Mouse (Mus musculus): ENCODE data around the gene Trpv6. TPM values are rescaled to one million over a fixed set of nuclear protein-coding genes. Genes with fewer than 3 reads are reported as not detected.

The Trpv6 gene
- 0.31 and 0.52 TPM in 2 replicates for polyA plus RNA-seq (2016; fragmentation: Nextera tagmentation; extraction: Ambion mirVana)

GRCm38 (mm10) chr6:41636178-41636577, at the start of gene Trpv6:
Trpv6 (minus strand) TSS chr6:41636405.
- Histone ChIP-seq H3K9ac (no peak within 1 kb of the TSS), H3K9me3 (no peaks in the 10 kb centered on the region), H3K36me3 (replicated peaks) (no peaks in the 10 kb centered on the region), H3K4me1 (no peaks in the 10 kb centered on the region), H3K27ac (no peak within 1 kb of the TSS), H3K27me3 (no peaks in the 10 kb centered on the region), H3K4me2 (no peak within 1 kb of the TSS), H3K4me3 (replicated peaks) (no peak within 1 kb of the TSS)
- WGBS, result 12% methylated on average over 5 of the region's 5 CpGs
- ATAC-seq (ENCODE audit: low FRiP score), result no peak

DNA sequence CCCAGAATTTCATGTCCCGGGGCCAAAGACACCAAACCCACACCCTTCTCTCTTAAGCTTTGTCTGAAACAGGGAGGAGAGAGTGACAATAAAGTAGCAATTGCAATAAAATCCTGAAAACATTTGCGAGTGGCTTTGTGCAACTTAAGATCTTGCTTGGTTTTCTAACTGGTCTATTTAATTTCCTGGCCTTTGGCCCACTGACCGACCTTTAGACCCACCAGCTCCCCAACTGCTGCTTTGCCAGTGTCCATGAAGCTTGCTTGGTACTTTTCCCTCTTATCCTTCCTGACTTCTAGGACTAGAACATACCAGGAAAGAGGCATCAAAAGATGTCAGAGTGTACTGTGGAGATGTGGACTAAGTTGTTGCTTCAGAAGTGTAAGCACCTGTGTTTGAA, 49.4 kb upstream of the Trpv6 start:
- H3K27ac ChIP-seq, result no peak overlapping the region
- H3K27me3 ChIP-seq, result no peaks in the 10 kb centered on the region
- ATAC-seq (ENCODE audit: low FRiP score), result no peak
- H3K4me3 ChIP-seq (replicated peaks), result no peak overlapping the region
- WGBS, result 85% methylated on average over 3 of the region's 3 CpGs
- no peaks in the 10 kb centered on the region for H3K36me3 ChIP-seq (replicated peaks)
- H3K9ac ChIP-seq, result no peak overlapping the region
- no peaks in the 10 kb centered on the region for H3K9me3 ChIP-seq
- H3K4me2 ChIP-seq, result no peak overlapping the region
- H3K4me1 ChIP-seq, result no peaks in the 10 kb centered on the region

DNA sequence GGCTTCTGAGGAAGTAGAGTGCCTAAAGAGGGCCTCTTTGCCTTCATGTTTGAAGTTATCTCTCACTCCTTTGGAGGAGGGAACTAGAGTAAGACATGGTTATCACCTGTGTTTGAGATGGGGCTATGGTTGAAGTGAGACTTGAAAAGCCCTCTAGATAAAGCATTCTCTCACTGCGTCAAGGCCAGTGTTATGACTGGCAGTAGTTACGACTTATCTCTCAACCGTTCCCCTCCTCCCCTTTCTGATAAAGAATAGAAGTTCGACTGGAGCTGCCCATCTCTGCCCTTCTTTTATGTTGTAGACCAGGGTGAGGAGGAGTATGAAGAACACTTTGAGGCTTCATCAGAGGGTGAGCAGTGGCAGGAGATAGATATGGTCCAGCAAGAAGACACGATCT, 48.7 kb upstream of the Trpv6 start:
- no peak overlapping the region for H3K27ac ChIP-seq
- H3K36me3 ChIP-seq (replicated peaks), result no peaks in the 10 kb centered on the region
- H3K27me3 ChIP-seq, result no peaks in the 10 kb centered on the region
- H3K4me3 ChIP-seq (replicated peaks), result no peak overlapping the region
- 92% methylated on average over 5 of the region's 5 CpGs for WGBS
- no peaks in the 10 kb centered on the region for H3K4me1 ChIP-seq
- H3K4me2 ChIP-seq, result no peak overlapping the region
- H3K9me3 ChIP-seq, result no peaks in the 10 kb centered on the region
- no peak for ATAC-seq (ENCODE audit: low FRiP score)
- no peak overlapping the region for H3K9ac ChIP-seq

- no peak within 1 kb of the TSS for H3K4me3 ChIP-seq (replicated peaks)
- no peaks in the 10 kb centered on the region for H3K4me1 ChIP-seq
- no peak for ATAC-seq (ENCODE audit: low FRiP score)
- WGBS, result 88% methylated on average over 2 of the region's 2 CpGs
- no peaks in the 10 kb centered on the region for H3K27me3 ChIP-seq
- no peak within 1 kb of the TSS for H3K27ac ChIP-seq
- no peak within 1 kb of the TSS for H3K4me2 ChIP-seq
- no peak within 1 kb of the TSS for H3K9ac ChIP-seq
- H3K36me3 ChIP-seq (replicated peaks), result no peaks in the 10 kb centered on the region
- H3K9me3 ChIP-seq, result no peaks in the 10 kb centered on the region
Observed at GRCm38 (mm10) chr6:41684131-41684530, 47.9 kb upstream of the Trpv6 start, which contains the start of gene Llcfc1. Llcfc1 (plus strand) TSS chr6:41684431.

GRCm38 (mm10) chr6:41681656-41682055, 45.5 kb upstream of the Trpv6 start:
- H3K4me1 ChIP-seq, result no peaks in the 10 kb centered on the region
- WGBS, result 83% methylated on average over 5 of the region's 5 CpGs
- no peak for ATAC-seq (ENCODE audit: low FRiP score)
- no peaks in the 10 kb centered on the region for H3K27me3 ChIP-seq
- H3K4me2 ChIP-seq, result no peak overlapping the region
- no peaks in the 10 kb centered on the region for H3K9me3 ChIP-seq
- H3K27ac ChIP-seq, result no peak overlapping the region
- no peak overlapping the region for H3K9ac ChIP-seq
- H3K36me3 ChIP-seq (replicated peaks), result no peaks in the 10 kb centered on the region
- no peak overlapping the region for H3K4me3 ChIP-seq (replicated peaks)

- Histone ChIP-seq H3K27ac (no peak within 1 kb of the TSS), H3K4me3 (replicated peaks) (no peak within 1 kb of the TSS), H3K27me3 (no peaks in the 10 kb centered on the region), H3K4me1 (no peaks in the 10 kb centered on the region), H3K9me3 (no peaks in the 10 kb centered on the region), H3K4me2 (no peak within 1 kb of the TSS), H3K9ac (no peak within 1 kb of the TSS), H3K36me3 (replicated peaks) (no peaks in the 10 kb centered on the region)
- WGBS, result 77% methylated on average over 1 of the region's 1 CpGs
- ATAC-seq (ENCODE audit: low FRiP score), result no peak
Observed at GRCm38 (mm10) chr6:41680669-41681068, 44.5 kb upstream of the Trpv6 start, which contains the start of gene Trpv5. Trpv5 (minus strand) TSS chr6:41680769.

- no peaks in the 10 kb centered on the region for H3K9me3 ChIP-seq
- no peak for ATAC-seq (ENCODE audit: low FRiP score)
Observed at GRCm38 (mm10) chr6:41676530-41676929, 40.3 kb upstream of the Trpv6 start.

DNA sequence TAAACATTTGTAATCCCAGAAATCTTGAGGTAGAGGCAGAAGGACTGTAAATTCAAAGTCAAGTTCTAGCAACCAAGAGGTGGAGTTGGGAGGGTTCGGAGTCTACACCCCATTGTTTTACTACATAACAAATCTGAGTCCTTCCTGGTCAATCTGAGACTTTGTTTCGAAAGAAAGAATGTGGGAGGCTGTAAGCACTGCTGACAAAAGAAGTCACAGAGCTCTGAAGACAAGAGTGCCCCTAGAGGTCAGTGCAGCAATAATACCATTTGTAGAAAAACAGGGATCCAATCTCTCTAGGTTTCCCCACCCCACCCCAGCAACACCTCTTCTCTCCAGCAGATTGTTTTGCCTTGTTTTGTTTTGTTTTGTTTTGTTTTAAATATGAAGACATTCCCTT, 26.1 kb upstream of the Trpv6 start:
- Histone ChIP-seq H3K36me3 (replicated peaks) (no peaks in the 10 kb centered on the region), H3K27me3 (no peaks in the 10 kb centered on the region), H3K9ac (no peak overlapping the region), H3K4me3 (replicated peaks) (no peak overlapping the region), H3K4me2 (no peak overlapping the region), H3K4me1 (no peaks in the 10 kb centered on the region), H3K27ac (no peak overlapping the region), H3K9me3 (no peaks in the 10 kb centered on the region)
- ATAC-seq (ENCODE audit: low FRiP score), result no peak
- WGBS, result 27% methylated on average over 2 of the region's 2 CpGs

More at GRCm38 (mm10) chr6:41676530-41676929, 40.3 kb upstream of the Trpv6 start:
- H3K4me2 ChIP-seq, result no peak overlapping the region
- H3K9ac ChIP-seq, result no peak overlapping the region
- H3K4me1 ChIP-seq, result no peaks in the 10 kb centered on the region
- 90% methylated on average over 2 of the region's 2 CpGs for WGBS
- no peak overlapping the region for H3K27ac ChIP-seq
- no peaks in the 10 kb centered on the region for H3K36me3 ChIP-seq (replicated peaks)
- no peaks in the 10 kb centered on the region for H3K27me3 ChIP-seq
- H3K4me3 ChIP-seq (replicated peaks), result no peak overlapping the region

- H3K9me3 ChIP-seq, result no peaks in the 10 kb centered on the region
- no peaks in the 10 kb centered on the region for H3K36me3 ChIP-seq (replicated peaks)
- H3K27me3 ChIP-seq, result no peaks in the 10 kb centered on the region
- H3K27ac ChIP-seq, result no peak overlapping the region
- H3K9ac ChIP-seq, result no peak overlapping the region
- whole genome bisulfite sequencing, result 91% methylated on average over 1 of the region's 1 CpGs
- no peaks in the 10 kb centered on the region for H3K4me1 ChIP-seq
- no peak for ATAC-seq (ENCODE audit: low FRiP score)
- H3K4me2 ChIP-seq, result no peak overlapping the region
- no peak overlapping the region for H3K4me3 ChIP-seq (replicated peaks)
Observed at GRCm38 (mm10) chr6:41658487-41658886, 22.3 kb upstream of the Trpv6 start.

DNA sequence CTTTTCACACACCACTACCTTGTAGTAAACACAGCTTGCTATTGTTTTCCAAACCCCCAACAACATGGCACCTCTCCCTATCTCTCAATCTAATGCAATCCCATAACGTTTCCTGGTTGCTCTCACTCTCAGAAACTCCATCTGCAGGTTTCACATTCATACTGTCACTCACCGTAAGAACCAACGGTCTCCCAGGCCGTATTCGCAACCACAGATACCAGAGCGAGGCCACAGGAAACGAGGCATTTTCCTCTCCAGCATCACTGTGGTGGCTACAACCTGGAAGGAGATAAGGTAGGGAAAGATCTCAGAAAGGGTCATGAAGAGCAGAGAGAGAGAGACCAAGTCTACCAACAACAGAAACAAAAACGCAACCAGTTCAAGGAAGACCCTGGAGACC, 18.4 kb upstream of the Trpv6 start:
- no peak for ATAC-seq (ENCODE audit: low FRiP score)
- Histone ChIP-seq H3K4me1 (no peaks in the 10 kb centered on the region), H3K9me3 (no peaks in the 10 kb centered on the region), H3K4me3 (replicated peaks) (no peak overlapping the region), H3K4me2 (no peak overlapping the region), H3K27ac (no peak overlapping the region), H3K36me3 (replicated peaks) (no peaks in the 10 kb centered on the region), H3K27me3 (no peaks in the 10 kb centered on the region), H3K9ac (no peak overlapping the region)
- 88% methylated on average over 8 of the region's 8 CpGs for WGBS

- WGBS, result 96% methylated on average over 5 of the region's 5 CpGs
Observed at GRCm38 (mm10) chr6:41653173-41653572, 17.0 kb upstream of the Trpv6 start.

GRCm38 (mm10) chr6:41646672-41647071, 10.5 kb upstream of the Trpv6 start:
- no peaks in the 10 kb centered on the region for H3K27me3 ChIP-seq
- ATAC-seq (ENCODE audit: low FRiP score), result no peak
- H3K4me3 ChIP-seq (replicated peaks), result no peak overlapping the region
- no peaks in the 10 kb centered on the region for H3K4me1 ChIP-seq
- no peak overlapping the region for H3K4me2 ChIP-seq
- no peaks in the 10 kb centered on the region for H3K9me3 ChIP-seq
- H3K9ac ChIP-seq, result no peak overlapping the region
- H3K36me3 ChIP-seq (replicated peaks), result no peaks in the 10 kb centered on the region
- H3K27ac ChIP-seq, result no peak overlapping the region

More at GRCm38 (mm10) chr6:41653173-41653572, 17.0 kb upstream of the Trpv6 start:
- no peak overlapping the region for H3K9ac ChIP-seq
- no peaks in the 10 kb centered on the region for H3K27me3 ChIP-seq
- H3K9me3 ChIP-seq, result no peaks in the 10 kb centered on the region
- no peak overlapping the region for H3K4me3 ChIP-seq (replicated peaks)
- no peak overlapping the region for H3K27ac ChIP-seq
- no peaks in the 10 kb centered on the region for H3K36me3 ChIP-seq (replicated peaks)
- no peak overlapping the region for H3K4me2 ChIP-seq
- no peaks in the 10 kb centered on the region for H3K4me1 ChIP-seq
- ATAC-seq (ENCODE audit: low FRiP score), result no peak

- no peaks in the 10 kb centered on the region for H3K36me3 ChIP-seq (replicated peaks)
- no peaks in the 10 kb centered on the region for H3K4me1 ChIP-seq
- no peak overlapping the region for H3K4me2 ChIP-seq
- 83% methylated on average over 3 of the region's 3 CpGs for WGBS
- H3K9ac ChIP-seq, result no peak overlapping the region
- ATAC-seq (ENCODE audit: low FRiP score), result no peak
- no peak overlapping the region for H3K4me3 ChIP-seq (replicated peaks)
- no peaks in the 10 kb centered on the region for H3K9me3 ChIP-seq
- no peaks in the 10 kb centered on the region for H3K27me3 ChIP-seq
- no peak overlapping the region for H3K27ac ChIP-seq
Observed at GRCm38 (mm10) chr6:41646220-41646619, 10.0 kb upstream of the Trpv6 start.
